Mouse (Mus musculus) right cerebral cortex, adult 18-20 months (tissue): ENCODE results near the gene Car10.
A peak's percentile ranks its signal among the peaks of the same experiment; 100 is the strongest.

Source experiments
- DNase-seq: peaks from one replicate; pipeline ENCODE4 v3.0.0; 2022; ENCODE audit warnings: mixed read lengths

Car10 gene

GRCm38 (mm10) chr11:93097941-93098828 lies at the start of gene Car10:
Gene Car10 (plus strand): TSS chr11:93098028.
- DNase-seq = peak; percentile 63

GRCm38 (mm10) chr11:93065021-93065420 lies 32.8 kb upstream of the Car10 start:
- no peak for DNase-seq

GRCm38 (mm10) chr11:93065656-93066181 lies 32.1 kb upstream of the Car10 start:
- no peak for DNase-seq

- no peak for DNase-seq
These were observed 2.2 kb upstream of the Car10 start for GRCm38 (mm10) chr11:93095588-93095987.

GRCm38 (mm10) chr11:93097001-93097400 lies 827 bp upstream of the Car10 start:
- no peak for DNase-seq

GRCm38 (mm10) chr11:93097431-93097851 lies 387 bp upstream of the Car10 start:
- DNase-seq = peak; percentile 82

GRCm38 (mm10) chr11:93098933-93099381 lies 1.1 kb downstream of the Car10 start:
- DNase-seq = peak; percentile 45

- DNase-seq = peak; percentile 10
These were observed 1.9 kb downstream of the Car10 start for GRCm38 (mm10) chr11:93099431-93100370.

- peak; percentile 9 for DNase-seq
These were observed 2.8 kb downstream of the Car10 start for GRCm38 (mm10) chr11:93100606-93101005.

GRCm38 (mm10) chr11:93101106-93101505 lies 3.3 kb downstream of the Car10 start:
- peak; percentile 53 for DNase-seq

- no peak for DNase-seq
These were observed 4.5 kb downstream of the Car10 start for GRCm38 (mm10) chr11:93102321-93102720.

- no peak for DNase-seq
These were observed 5.4 kb downstream of the Car10 start for GRCm38 (mm10) chr11:93103101-93103815.

GRCm38 (mm10) chr11:93109451-93109850 lies 11.6 kb downstream of the Car10 start:
- no peak for DNase-seq

- peak; percentile 59 for DNase-seq
These were observed 23.1 kb downstream of the Car10 start for GRCm38 (mm10) chr11:93120766-93121415.

- DNase-seq = no peak
These were observed 25.9 kb downstream of the Car10 start for GRCm38 (mm10) chr11:93123691-93124090.

GRCm38 (mm10) chr11:93126466-93126865 lies 28.6 kb downstream of the Car10 start:
- no peak for DNase-seq

- peak; percentile 48 for DNase-seq
These were observed 30.7 kb downstream of the Car10 start for GRCm38 (mm10) chr11:93128481-93128880.

- DNase-seq = no peak
These were observed 40.0 kb downstream of the Car10 start for GRCm38 (mm10) chr11:93137841-93138240.

- DNase-seq = no peak
These were observed 43.9 kb downstream of the Car10 start for GRCm38 (mm10) chr11:93141727-93142126.

GRCm38 (mm10) chr11:93144544-93144943 lies 46.7 kb downstream of the Car10 start:
- peak; percentile 31 for DNase-seq

GRCm38 (mm10) chr11:93154910-93155309 lies 57.1 kb downstream of the Car10 start:
- DNase-seq = no peak

- no peak for DNase-seq
These were observed 74.6 kb downstream of the Car10 start for GRCm38 (mm10) chr11:93172430-93172829.
